Mouse (Mus musculus) heart, adult 2 months (tissue): ENCODE results near the gene Gart. TPM values are rescaled to one million over a fixed set of nuclear protein-coding genes. Genes with fewer than 3 reads are reported as not detected.

Experiments used
- DNase-seq, 2 experiments: peaks; one replicate each; pipeline ENCODE4 v3.0.0; 2021
- H3K27ac ChIP-seq: fragments of 200-600 bp; 2 replicates; pipeline ENCODE4 v1.8.1; 2022
- H3K27me3 ChIP-seq: fragments of 200-500 bp; 2 replicates; pipeline ENCODE4 v1.6.1; 2012; ENCODE audit warnings: mild to moderate bottlenecking, low read length, inconsistent platforms, mixed read lengths; ENCODE audit not compliant: control insufficient read depth, insufficient read depth
- H3K36me3 ChIP-seq: fragments of 200-500 bp; 2 replicates; pipeline ENCODE4 v1.6.1; 2012; ENCODE audit warnings: low read length, inconsistent platforms; ENCODE audit not compliant: control insufficient read depth, insufficient read depth
- H3K4me1 ChIP-seq: fragments of 200-500 bp; 2 replicates; pipeline ENCODE4 v1.6.1; 2011; ENCODE audit warnings: low read length; ENCODE audit not compliant: control insufficient read depth, insufficient read depth
- H3K4me3 ChIP-seq: fragments of 200-600 bp; 2 replicates; pipeline ENCODE4 v1.8.1; 2022
- H3K79me2 ChIP-seq: fragments of 200-500 bp; replicated peaks from 2 replicates; pipeline ENCODE4 v1.6.1; 2012; ENCODE audit warnings: mild to moderate bottlenecking, inconsistent platforms, low read length, moderate library complexity, mixed read lengths; ENCODE audit not compliant: control insufficient read depth, insufficient read depth
- H3K9ac ChIP-seq: fragments of 200-500 bp; 2 replicates; pipeline ENCODE4 v1.6.1; 2012; ENCODE audit warnings: low read depth, mild to moderate bottlenecking, control low read depth, inconsistent platforms, low read length, mixed read lengths
- CTCF ChIP-seq: fragments of 200-600 bp; IDR thresholded peaks from 2 replicates; pipeline ENCODE4 v1.8.1; 2022; ENCODE audit warnings: antibody characterized with exemption, mild to moderate bottlenecking, moderate library complexity
- EP300 ChIP-seq: fragments of 200-500 bp; IDR thresholded peaks from 2 replicates; pipeline ENCODE4 v1.6.1; 2011; ENCODE audit warnings: low read depth, low read length, control low read depth; ENCODE audit not compliant: insufficient read depth
- POLR2A ChIP-seq: fragments of 200-500 bp; IDR thresholded peaks from 2 replicates; pipeline ENCODE4 v1.6.1; 2011; ENCODE audit warnings: mild to moderate bottlenecking, low read depth, low read length, control low read depth; ENCODE audit not compliant: insufficient read depth
- WGBS: fragments of 180-500 bp; shearing (Covaris S2); methylation state at CpG from one replicate; pipeline ENCODE4 v1.1.7; 2018; 5-methylcytosine and 5-hydroxymethylcytosine counted together
- intact Hi-C: fragments of 180-260 bp; cut with DNase I; formaldehyde crosslinking; loops from one replicate; pipeline ENCODE4 v1.15.1; 2025
- polyA plus RNA-seq: library from polyadenylated mRNA; depleted of rRNA; stranded (reverse); fragments of >200 nt; gene quantifications from 2 replicates; pipeline ENCODE4 v1.2.3, GENCODE M21; 2012
- total RNA-seq, 2 experiments: library from RNA; stranded (reverse); gene quantifications; 2 replicates each; pipeline ENCODE4 v1.2.3; 2021

Gene Gart
- total and polyA plus RNA-seq, 3 experiments, result 25.0 to 66.2 (median 62.7) TPM

GRCm38 (mm10) chr16:91688023-91688618 is 41.4 kb upstream of the Gart start:
- Histone ChIP-seq H3K4me3 (peak overlapping the region; percentile 76), H3K27ac (peak overlapping the region; percentile 71), H3K9ac (peak overlapping the region; percentile 92), H3K79me2 (no peaks in the 10 kb centered on the region), H3K36me3 (no peaks in the 10 kb centered on the region), H3K4me1 (peaks cover 1% of the 10 kb centered on the region; the same call in 1 of the 2 replicates), H3K27me3 (no peaks in the 10 kb centered on the region)
- 3% methylated on average over 51 of the region's 51 CpGs for WGBS
- intact Hi-C loops, result loop anchor here (2.0 to 5.0 kb wide), 2 partner anchors 41 kb away; partner anchors contain the start of genes Cryzl1, Gart, Itsn1 and Son
- no peak for DNase-seq
- TF ChIP-seq EP300 (no peak), CTCF (no peak), POLR2A (no peak)

GRCm38 (mm10) chr16:91686369-91686768 is 39.6 kb upstream of the Gart start:
- Histone ChIP-seq H3K4me1 (peaks cover 1% of the 10 kb centered on the region; the same call in 1 of the 2 replicates), H3K9ac (no peak overlapping the region), H3K79me2 (no peaks in the 10 kb centered on the region), H3K27ac (no peak overlapping the region), H3K27me3 (no peaks in the 10 kb centered on the region), H3K36me3 (no peaks in the 10 kb centered on the region), H3K4me3 (no peak overlapping the region)
- intact Hi-C loops, result loop anchor here (5.0 kb wide), 1 partner anchor 39 kb away; the partner anchor contains the start of genes Gart and Son
- TF ChIP-seq POLR2A (no peak), CTCF (no peak), EP300 (no peak)
- no peak for DNase-seq
- WGBS, result 68% methylated on average over 5 of the region's 5 CpGs

GRCm38 (mm10) chr16:91685526-91685925 is 38.8 kb upstream of the Gart start:
- Histone ChIP-seq H3K4me1 (peaks cover 1% of the 10 kb centered on the region; the same call in 1 of the 2 replicates), H3K9ac (no peak overlapping the region), H3K36me3 (no peaks in the 10 kb centered on the region), H3K4me3 (no peak overlapping the region), H3K27ac (no peak overlapping the region), H3K79me2 (no peaks in the 10 kb centered on the region), H3K27me3 (no peaks in the 10 kb centered on the region)
- WGBS, result 60% methylated on average over 5 of the region's 5 CpGs
- intact Hi-C loops, result loop anchor here (5.0 kb wide), 1 partner anchor 38 kb away; the partner anchor contains the start of genes Gart and Son
- no peak for DNase-seq
- TF ChIP-seq EP300 (no peak), CTCF (no peak), POLR2A (no peak)

GRCm38 (mm10) chr16:91680656-91681055 is 33.9 kb upstream of the Gart start:
- no peaks in the 10 kb centered on the region for H3K27me3 ChIP-seq
- no peaks in the 10 kb centered on the region for H3K79me2 ChIP-seq
- H3K4me1 ChIP-seq, result no peaks in the 10 kb centered on the region
- DNase-seq, result no peak
- TF ChIP-seq EP300, result no peak
- TF ChIP-seq POLR2A, result no peak
- no peak for TF ChIP-seq CTCF
- intact Hi-C loops, result no loop called here
- no peak overlapping the region for H3K4me3 ChIP-seq
- no peak overlapping the region for H3K9ac ChIP-seq
- 66% methylated on average over 5 of the region's 5 CpGs for WGBS
- H3K36me3 ChIP-seq, result peaks cover 9% of the 10 kb centered on the region; the same call in 1 of the 2 replicates
- H3K27ac ChIP-seq, result no peak overlapping the region

- intact Hi-C loops, result no loop called here
- TF ChIP-seq CTCF (no peak), POLR2A (no peak)
Observed at GRCm38 (mm10) chr16:91678147-91678911, 31.6 kb upstream of the Gart start.

GRCm38 (mm10) chr16:91674500-91674899 is 27.7 kb upstream of the Gart start:
- intact Hi-C loops, result no loop called here
- Histone ChIP-seq H3K4me1 (no peaks in the 10 kb centered on the region), H3K9ac (no peak overlapping the region), H3K79me2 (no peaks in the 10 kb centered on the region; the same call in 1 of the 2 replicates), H3K27me3 (no peaks in the 10 kb centered on the region), H3K4me3 (no peak overlapping the region), H3K36me3 (peaks cover 21% of the 10 kb centered on the region), H3K27ac (no peak overlapping the region)
- WGBS, result 53% methylated on average over 4 of the region's 4 CpGs
- no peak for TF ChIP-seq POLR2A
- no peak for TF ChIP-seq EP300
- TF ChIP-seq CTCF, result no peak
- no peak for DNase-seq

More at GRCm38 (mm10) chr16:91678147-91678911, 31.6 kb upstream of the Gart start:
- Histone ChIP-seq H3K27ac (no peak overlapping the region), H3K27me3 (no peaks in the 10 kb centered on the region), H3K4me3 (no peak overlapping the region), H3K79me2 (no peaks in the 10 kb centered on the region), H3K36me3 (peaks cover 18% of the 10 kb centered on the region), H3K9ac (no peak overlapping the region), H3K4me1 (no peaks in the 10 kb centered on the region)
- DNase-seq, result no peak
- WGBS, result 76% methylated on average over 5 of the region's 5 CpGs
